Mouse (Mus musculus): ENCODE measurements around the gene Gm7298. TPM values are rescaled to one million over a fixed set of nuclear protein-coding genes. Genes with fewer than 3 reads are reported as not detected.

Gene Gm7298
- not detected for polyA plus RNA-seq (2015; fragmentation: Illumina TruSeq; extraction: RNeasy Lipid Tissue Mini Kit (QIAGEN cat#74804); ENCODE audit: insufficient read depth, low replicate concordance)

DNA sequence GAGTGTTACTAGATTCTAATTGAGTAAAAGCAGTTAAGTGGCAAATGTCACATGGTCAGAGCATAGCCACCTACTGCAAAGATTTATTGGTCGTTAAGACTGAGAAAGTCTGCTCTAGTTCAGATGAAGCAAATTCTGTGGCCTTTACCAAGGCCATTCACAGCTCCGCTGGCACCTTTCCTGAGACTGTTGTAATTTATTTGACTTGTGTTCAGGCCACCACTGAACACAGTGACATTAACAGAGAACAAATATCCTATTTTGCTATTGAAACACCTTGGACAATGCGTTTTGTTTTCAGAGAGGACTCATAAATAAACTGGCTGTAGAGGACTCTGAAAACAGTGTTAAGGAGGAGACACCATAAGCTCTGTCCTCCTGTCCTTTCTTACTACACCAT lies at the start of gene Gm7298:
TSS of gene Gm7298 (plus strand) at position 301 of the 400 bp plus-strand sequence.

DNA sequence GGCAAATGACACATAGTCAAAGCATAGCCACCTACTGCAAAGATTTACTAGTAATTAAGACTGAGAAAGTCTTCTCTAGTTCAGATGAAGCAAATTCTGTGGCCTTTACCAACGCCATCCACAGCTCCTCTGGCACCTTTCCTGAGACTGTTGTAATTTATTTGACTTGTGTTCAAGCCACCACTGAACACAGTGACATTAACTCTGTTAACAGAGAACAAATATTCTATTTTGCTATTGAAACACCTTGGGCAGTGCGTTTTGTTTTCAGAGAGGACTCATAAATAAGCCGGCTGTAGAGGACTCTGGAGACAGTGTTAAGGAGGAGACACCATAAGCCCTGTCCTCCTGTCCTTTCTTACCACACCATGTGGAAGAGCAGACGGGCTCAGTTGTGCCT lies 105.5 kb downstream of the Gm7298 start, which contains the start of gene Mug1:
TSS of gene Mug1 (plus strand) at position 271 of the 400 bp plus-strand sequence.

Other genes starting within 250 kb of the Gm7298 start
- 0.68 TPM for gene A2m, start 97.6 kb upstream of the Gm7298 start, polyA plus RNA-seq (2015; fragmentation: Illumina TruSeq; extraction: RNeasy Lipid Tissue Mini Kit (QIAGEN cat#74804); ENCODE audit: insufficient read depth, low replicate concordance)
- gene Mug1, start 105.6 kb downstream of the Gm7298 start, polyA plus RNA-seq (2015; fragmentation: Illumina TruSeq; extraction: RNeasy Lipid Tissue Mini Kit (QIAGEN cat#74804); ENCODE audit: insufficient read depth, low replicate concordance) = not detected

Measured in spleen, adult 10 weeks (tissue).